Mouse (Mus musculus): ENCODE results near the gene Grid2.
"Not testable (repeated sequence)": the region's sequence is repeated elsewhere in the genome, so short reads cannot be mapped to it uniquely, and the experiment has no call there.

The Grid2 gene

DNA sequence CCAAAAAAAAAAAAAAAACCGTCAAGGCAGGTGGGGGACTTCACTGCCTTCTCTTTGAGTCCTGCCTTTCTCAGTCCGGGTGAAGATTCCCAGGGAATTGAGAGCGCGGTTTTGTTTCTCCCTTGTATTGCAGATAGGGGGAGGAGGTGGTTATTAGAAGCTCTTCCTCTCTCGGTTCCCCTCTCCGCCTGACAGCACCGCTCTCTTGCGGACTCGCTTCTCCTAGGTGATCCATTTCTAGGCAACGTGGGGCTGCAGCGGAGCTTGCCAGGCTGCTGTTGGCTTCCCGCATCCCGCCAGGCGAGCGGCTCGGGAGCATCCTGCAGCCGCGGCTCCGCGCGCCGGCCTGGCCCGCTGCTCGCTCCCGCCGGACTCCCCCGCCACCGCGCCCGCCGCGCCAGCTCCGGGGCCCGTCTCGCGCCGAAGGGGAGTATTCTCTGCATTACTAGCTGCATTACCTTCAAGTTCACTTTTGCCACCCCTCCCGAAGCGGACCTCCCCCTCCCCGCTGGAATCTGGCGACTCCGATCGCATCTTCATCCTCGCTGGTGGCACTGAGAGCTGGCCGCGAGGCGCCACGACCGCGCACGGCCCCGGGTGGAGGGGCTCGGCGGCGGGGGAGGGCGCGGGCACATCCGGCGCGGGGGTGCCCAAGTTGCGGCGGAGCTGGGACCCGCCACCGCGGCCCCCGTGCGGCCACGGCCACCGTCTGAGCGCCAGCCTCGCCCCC lies at the start of gene Grid2:
Gene Grid2, plus strand, starts transcription at position 51 of the 730 bp plus-strand sequence.
- DNase-seq (ENCODE audit: low spot score), result peak; percentile 70

DNA sequence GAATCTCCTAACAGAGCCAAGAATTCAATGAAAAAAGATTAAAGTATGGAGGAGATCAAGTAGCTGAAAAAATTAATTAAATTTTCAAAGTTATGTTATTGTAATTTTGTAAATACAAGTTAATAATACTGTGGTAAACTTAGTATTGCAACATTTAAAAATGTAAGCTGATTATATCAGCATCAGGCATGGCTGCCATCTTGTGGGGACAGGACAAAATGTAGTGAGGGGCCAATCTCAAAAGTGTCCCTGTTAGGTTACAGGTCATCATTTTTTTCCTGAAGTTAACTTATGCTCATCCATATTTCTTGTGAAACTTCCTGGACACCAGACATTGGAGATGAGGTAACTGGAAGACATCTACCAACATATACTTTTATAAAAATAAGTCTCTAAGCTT lies 4.9 kb upstream of the Grid2 start:
- DNase-seq (ENCODE audit: low spot score), result no peak

DNA sequence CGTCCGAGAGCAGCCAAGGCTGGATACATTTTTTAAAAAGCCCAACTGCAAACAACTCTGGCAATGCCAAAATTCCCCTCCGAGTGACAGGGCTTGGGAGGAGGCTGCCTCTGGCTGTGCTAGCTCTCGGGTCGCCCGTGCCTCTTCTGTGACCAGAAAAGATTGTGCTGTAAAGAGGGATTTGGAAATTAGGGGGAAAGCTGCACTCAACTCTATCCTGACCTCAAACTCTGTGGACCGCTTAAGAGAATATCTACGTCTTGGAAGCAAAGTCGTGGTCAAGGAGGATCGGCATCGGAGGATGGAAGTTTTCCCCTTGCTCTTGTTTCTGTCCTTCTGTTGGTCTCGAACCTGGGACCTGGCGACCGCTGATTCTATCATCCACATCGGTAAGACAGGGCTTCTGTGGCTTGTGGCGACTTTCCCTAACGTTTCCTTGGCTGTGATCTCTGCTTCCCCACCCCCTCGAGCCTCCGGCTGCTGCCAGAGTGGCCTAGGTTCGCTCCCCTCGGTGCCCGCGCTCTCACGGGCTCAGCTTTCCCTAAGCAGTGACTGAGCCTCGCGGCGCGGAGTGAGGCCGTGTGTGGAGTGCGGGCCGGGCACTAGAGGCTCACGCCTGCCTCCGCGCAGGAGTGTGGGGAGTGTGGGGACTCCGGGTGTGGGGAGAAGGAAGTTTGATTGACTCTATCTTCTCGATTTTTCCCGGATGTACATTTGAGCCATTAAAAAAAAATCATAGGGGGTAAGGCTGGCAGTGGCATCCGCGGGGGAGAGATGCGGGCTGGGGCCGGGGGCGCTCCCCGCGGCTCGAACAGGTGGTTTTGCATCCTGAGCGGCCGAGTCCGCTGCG lies 1.1 kb downstream of the Grid2 start:
- DNase-seq (ENCODE audit: low spot score), result peak; percentile 70

DNA sequence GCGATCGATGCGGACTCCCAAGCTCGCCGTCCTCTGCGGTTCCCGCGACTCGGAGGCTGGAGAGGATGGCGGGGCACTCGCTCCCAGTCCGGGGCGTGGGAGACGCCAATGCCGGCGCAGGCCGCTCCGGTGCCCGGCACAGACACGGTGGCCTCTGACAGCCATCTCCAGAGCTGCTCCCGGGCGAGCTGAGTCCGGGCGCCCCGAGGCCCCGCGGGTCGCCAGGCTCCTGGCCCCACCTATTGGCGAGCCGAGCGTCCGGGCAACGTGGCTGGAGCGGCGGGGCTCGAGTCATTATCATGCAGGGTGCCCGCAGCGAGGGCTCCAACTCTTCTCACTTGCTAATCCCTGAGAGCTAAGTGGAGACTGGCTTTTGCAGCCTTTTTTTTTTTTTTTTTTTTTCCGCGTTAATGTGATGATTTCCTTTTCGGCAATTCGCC lies 1.8 kb downstream of the Grid2 start:
- peak; percentile 68 for DNase-seq (ENCODE audit: low spot score)

DNA sequence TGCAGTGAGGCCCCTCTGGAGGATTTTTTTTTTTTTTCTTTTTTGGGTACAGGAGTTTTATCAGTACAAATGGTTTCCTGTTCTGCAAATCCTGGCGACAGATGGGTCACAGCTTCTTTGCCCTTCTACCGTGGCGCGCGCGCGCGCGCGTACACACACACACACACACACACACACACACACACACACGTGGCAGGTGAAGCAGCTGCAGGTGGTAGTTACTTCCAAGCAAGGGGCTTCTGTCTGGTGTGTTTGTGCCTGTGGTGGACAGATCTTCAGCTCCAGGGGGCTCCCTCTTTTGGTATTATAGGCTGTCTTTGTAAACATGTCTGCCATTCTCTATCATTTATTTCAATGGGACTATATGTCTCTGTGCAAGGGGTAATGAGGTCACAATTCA lies 2.2 kb downstream of the Grid2 start:
- peak; percentile 21 for DNase-seq (ENCODE audit: low spot score)

DNA sequence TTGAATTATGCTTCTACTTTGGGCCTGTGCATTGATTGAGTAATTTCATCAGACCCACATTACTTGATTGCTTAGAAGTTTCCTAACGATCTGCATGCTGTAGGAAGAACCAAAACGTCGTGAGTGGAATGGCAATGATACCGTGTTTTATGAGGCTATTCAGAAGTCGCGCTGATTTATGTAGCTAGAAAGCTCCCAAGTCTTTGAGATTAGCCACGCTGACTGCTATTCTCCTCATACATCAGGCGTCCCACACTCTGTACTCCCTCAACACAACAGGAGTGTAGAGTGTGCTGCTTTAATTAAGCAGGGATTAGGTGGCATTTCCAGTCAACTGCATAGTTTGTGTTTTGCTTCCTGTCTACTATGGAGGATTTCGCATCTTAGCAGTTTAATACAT lies 4.1 kb downstream of the Grid2 start:
- DNase-seq (ENCODE audit: low spot score), result peak; percentile 56

DNA sequence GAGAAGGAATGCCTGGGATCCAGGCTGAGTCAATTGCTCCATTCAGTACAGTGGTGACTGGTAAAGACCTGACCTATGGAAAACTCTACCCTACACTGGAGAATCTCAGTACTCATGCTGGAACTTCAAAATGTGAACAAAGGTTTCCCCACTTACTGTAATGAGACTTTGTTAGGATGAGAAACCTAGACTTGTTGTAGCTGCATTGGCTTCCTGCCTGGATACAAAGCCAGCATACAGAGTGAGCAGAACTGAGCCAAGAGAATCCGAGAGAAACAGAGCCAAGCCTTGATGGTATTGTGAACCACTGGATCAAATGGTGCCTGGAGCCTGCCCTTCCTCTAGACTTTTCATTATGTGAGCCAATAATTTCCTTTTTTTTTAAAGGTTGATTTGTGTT lies 28.7 kb downstream of the Grid2 start:
- no peak for DNase-seq (ENCODE audit: low spot score)

DNA sequence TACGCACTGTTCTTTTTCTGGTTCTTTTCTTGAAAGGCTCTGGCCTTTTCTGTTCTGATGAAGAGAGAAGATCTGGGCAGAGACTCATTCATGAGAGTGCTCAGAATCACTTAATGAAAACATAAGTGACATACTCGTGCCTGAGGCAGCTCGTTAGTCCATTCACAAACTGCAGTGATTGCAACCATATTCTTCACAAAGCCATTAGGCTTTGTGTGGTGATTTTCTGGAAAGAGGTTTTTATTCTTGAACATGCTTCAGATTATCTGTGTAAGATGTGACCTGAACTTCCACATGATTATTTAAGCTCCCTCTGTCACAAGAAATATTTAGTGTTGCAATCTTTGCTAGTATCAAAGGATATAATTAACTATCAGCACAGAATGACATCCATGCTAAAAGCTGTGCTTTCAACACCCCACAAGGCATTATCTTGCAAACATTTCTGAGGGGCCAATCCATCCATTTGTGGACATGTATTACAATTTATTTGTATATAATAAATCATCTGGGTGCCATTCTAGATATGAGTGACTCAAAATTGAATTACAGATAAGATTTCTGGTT lies 86.8 kb downstream of the Grid2 start:
- DNase-seq (ENCODE audit: low spot score), result no peak

DNA sequence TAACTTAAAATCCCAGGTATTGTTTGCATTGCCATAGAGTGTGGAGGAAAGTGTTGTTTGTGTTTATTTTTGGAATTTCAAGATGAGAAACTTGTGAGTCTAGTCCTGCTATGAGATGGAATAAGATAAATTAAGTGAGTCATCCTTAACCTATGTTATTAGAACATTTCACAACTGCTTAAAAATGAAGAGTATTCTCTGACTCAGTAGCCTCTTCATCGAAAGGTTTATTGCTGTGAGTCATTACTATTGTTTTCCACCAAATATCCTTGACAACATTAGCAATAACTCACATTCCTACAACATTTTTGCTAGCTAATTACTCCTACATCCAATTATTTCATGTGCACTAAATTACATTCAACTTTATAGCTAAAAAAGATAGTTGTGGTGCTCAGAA lies 91.3 kb downstream of the Grid2 start:
- DNase-seq (ENCODE audit: low spot score), result no peak

DNA sequence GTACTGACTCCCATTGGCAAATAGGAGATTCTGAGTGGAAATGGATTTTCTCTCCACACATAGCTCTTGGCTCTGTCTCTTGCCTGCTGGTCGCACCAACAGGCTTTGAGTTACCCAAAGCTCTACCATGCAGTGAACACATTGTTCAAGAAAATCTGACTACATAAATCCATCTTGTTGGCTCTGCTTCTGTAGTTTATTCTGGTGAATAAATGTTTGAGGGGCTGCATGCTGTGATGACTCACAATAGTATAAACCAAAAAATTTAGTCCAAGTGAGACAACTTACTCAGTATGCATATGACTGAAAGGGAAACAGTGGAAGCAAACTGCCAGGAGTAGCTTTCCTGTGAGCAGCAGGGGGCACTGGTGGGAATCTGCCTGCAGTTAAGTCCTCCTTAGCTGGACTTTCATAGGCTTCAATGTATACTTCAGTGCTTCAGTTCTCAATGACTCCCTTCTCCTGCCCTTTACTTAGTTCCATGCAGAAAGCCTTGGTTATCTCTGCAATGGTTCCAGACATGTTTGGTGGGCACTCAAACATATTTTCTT lies 125.5 kb downstream of the Grid2 start:
- DNase-seq (ENCODE audit: low spot score), result peak; percentile 7

DNA sequence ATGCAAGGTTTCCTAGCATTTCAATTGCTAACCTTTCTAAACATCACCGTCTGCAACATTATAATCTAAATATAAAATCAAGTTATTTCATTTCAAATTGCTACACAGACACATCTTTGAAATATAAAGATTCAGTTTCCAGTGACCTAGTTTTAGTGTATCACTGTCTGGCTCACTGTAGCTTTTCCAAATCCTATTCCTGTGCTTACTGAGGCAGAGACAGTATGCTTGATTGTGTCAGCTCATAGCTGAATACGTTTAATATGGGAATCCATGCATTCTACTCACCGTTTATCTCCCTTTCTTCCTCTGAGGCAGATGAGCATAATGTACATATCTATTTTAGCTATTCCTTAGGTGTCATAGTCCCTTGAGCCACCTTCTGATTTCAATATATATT lies 146.0 kb downstream of the Grid2 start:
- DNase-seq (ENCODE audit: low spot score), result no peak

DNA sequence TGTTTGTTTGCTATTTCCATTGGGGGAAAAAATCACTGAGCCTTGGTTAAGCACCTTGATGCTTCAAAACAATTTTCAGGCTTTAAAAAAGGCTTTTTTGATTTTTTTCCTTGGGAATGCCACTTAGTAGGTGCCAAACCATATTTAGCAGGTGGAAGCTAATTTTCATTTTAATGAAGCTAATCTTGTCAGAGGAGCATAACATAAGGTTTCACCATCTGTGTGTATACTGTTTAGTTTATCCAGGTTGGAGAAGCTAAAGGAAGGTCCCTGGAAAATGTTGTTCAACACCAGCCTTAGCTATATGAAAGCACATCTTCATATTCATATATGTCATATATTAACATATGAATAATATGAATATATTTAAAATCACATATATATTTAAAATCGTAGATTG lies 161.9 kb downstream of the Grid2 start:
- no peak for DNase-seq (ENCODE audit: low spot score)

DNA sequence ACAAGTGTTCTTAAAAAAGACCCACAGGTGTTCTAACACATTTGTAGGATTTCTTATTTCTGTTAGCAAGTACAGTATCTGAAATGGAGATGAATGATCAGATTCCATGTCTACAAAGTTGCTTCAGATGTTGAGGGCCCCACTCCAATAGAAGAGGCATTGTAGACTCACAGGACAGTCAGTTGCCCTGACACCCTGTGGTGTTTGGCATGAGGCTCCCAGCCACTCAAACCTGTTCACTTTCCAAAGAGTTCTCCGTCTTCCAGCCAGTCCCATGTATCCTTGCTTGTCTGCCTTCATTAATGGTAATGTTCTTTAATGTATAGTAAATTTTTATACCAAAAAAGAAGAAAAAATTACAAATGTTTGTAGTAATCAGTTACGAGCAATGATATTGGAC lies 177.1 kb downstream of the Grid2 start:
- DNase-seq (ENCODE audit: low spot score), result no peak

DNA sequence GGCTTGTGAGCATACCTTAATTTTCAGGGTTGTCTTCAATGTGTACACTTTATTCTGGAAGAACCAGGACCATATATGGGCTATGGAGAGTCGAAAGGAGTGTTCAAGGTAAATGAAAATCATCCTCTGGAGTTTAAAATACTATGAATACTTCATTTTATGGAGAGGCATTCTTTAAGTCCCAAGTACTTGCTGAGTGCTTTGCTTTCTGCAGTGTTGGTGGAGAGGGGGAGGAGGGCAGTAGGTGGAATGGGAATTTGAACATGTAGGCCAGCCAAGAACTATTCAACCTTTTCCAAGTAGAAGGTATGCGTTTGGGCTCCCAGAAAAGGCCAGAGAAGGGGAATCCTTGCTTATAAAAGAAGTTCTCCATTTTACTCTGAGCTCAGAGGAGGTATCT lies 192.5 kb downstream of the Grid2 start:
- DNase-seq (ENCODE audit: low spot score), result no peak

DNA sequence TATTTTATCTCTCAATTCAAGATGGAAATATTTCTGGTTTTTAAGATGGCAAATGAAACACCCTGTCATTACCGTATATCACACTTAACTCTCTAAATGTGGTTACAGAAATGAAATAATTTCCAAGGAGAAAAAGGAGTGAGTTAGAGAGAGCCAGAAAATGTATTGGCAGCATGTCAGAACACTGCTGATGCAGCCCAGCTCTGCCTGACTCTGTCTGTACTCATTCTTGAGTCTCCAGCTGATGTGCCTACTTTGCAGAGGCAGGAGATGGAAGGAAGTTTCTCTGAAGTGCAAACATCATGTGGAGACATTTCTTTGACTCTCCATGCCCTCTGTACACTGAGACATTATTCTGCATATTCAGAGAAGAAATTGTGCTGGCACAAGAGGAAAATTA lies 226.5 kb downstream of the Grid2 start:
- no peak for DNase-seq (ENCODE audit: low spot score)

DNA sequence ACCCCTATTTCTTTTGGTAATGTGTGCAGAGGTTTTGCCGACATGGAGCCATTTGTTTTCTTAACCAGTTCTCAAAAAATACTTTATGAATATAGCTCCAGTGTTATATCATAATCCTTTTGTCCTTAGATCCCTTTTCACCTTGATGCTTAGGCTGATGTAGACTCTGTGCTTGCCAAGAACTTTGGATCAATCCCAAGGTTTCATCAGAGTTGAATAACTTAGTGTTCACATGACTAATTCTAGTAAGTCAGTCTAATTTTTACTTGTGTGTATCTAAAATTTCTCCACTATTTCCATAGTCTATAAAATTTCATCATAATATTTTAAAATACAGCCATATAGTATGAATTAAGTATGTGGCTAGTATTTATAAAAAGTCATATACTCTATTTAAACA lies 259.3 kb downstream of the Grid2 start:
- DNase-seq (ENCODE audit: low spot score), result no peak

DNA sequence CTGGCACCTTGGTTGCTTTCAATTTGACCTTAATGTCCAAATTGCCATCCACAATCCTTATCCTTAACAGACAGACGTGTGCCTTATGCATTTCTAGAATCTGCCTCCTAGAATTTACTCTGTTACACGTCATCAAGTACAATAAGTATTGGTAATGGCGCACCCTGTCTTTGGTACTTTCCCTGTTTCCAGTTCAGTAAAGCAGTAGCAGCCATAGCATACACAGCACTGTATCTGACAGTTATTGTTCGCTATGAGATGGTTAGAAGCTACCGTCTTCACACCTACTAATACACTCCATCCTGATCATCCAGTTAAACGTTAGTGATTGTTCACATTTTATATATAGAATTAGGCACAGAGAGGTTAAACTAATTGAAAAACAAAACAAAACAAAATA lies 260.3 kb downstream of the Grid2 start:
- DNase-seq (ENCODE audit: low spot score), result no peak

DNA sequence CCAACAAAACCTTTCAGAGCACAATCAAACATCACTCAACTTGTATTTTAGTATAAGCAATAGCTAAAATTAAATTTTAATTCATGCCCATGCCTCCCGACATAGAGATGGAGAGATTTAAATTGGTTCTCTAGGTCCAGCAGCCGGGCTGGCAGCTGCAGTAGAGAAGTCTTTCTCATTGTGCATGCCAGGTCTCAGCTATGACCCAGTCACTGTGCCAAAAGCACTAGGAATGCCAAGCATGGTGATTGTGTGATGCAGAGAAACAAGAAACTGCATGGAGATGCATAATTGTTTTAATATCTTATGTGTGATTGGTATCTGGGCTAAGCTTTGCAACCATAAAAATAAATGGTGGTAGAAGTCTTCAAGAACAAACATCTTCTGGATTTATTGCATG lies 276.1 kb downstream of the Grid2 start:
- DNase-seq (ENCODE audit: low spot score), result no peak

DNA sequence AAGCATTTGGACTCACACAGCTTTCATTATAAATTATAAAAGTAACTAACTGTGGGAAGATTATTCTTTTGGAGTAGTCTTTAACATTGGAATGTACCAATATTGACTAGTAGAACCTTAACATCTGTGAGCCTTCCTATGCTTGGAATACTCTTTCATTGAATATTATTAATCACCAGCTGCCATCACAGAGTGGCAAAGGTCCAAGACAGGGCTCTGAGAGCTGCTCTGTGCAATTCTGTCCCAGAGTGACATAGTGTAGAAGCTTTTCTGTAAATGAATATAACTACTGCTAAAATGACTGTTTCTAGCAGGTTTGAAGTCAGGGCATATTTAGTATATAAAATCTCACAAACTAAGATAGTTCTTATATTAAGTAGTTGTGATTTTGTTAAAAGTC lies 277.2 kb downstream of the Grid2 start:
- no peak for DNase-seq (ENCODE audit: low spot score)

DNA sequence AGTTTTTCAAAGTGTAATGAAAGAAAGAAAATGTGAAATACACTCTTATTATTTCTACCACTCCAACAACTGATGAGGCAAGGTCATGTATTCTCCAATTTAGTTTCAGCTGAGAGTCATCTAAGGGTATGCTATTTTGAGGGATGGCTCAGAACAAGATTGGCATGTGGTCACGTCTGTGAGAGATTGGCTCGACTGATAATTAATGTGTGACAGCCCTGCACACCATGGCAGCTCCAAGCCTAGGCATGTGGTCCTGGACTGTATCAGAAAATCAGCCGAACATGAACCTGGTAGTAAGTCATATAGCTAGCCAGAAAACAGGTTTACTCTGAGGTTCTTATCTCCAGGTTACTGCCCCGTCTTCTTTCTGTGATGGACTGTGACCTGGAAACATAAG lies 292.1 kb downstream of the Grid2 start:
- DNase-seq (ENCODE audit: low spot score), result no peak

DNA sequence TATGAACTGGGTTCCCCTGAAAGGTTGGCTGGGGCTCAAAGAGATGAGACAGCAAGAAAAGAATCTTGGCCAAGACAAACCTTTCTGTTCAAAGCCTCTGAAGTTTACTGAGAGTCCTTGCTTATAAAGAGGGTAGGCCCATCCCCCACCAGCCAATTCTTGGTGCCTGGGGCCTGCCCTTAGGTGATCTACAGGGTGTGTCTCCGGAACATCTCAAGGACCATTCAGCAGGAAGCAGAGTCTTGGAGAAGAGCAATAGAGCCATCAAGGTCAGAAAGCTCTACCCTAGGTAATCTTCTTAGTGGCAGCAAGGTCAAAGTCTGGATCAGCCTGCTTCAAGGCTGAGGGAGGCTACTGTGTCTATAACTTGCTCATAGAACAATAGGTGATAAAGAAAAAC lies 313.1 kb downstream of the Grid2 start:
- DNase-seq (ENCODE audit: low spot score), result not testable (repeated sequence)

DNA sequence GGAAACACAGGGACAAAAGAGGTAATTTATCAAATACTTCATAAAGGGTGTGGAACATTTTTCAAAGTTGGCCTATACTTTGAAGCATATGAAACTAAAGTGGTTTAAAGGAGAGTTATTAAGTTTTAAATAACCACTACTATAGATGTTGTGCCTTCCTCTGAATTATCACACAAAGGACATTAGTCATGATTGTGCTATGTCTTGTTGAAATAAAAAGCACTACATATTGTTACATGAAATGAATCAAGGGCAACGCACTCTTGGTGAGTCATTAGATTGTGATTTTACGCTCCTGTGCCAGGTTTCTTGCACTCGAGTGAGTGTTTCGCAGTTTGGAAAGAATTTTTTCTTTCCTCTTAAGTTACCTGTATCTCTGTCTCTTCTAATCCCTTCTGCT lies 335.0 kb downstream of the Grid2 start:
- DNase-seq (ENCODE audit: low spot score), result no peak

DNA sequence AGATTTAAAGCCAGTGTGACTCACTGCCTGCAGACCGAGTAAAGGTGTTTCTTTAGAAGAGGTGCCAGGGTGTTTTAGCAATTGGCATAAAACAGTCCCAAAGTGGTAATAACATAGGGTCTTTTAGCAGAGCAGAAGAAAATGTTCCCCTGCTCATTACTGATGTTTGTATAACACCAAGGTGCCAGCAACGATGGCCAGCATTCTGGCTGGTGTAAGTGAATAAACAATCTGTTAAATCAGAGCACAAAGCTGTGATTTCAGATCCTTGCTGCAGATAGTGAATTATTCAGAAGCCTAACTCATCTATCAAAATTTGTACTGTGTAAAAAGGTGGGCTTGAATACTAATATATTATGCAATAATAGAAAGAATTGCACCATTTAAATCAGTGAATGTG lies 353.9 kb downstream of the Grid2 start:
- DNase-seq (ENCODE audit: low spot score), result no peak
